Mouse (Mus musculus): ENCODE data around the gene Ncl. TPM values are rescaled to one million over a fixed set of nuclear protein-coding genes. Genes with fewer than 3 reads are reported as not detected.

Ncl gene
- total and polyA plus RNA-seq, 3 experiments: 387 to 2,262 (median 1,241) TPM

GRCm38 (mm10) chr1:86350576-86350975 is 8.6 kb downstream of the Ncl start:
- TF ChIP-seq TAL1 (conservative IDR thresholded peaks at IDR 0.05; ENCODE audit: low read depth, low read length) (no peak), GATA1 (IDR thresholded peaks at IDR 0.05; ENCODE audit: borderline replicate concordance, low read length) (no peak), CTCF (IDR thresholded peaks at IDR 0.05; ENCODE audit: low read depth, low read length) (no peak), GATA2 (IDR thresholded peaks at IDR 0.05; ENCODE audit: borderline replicate concordance, low read depth, low read length) (no peak), POLR2AphosphoS5 (IDR thresholded peaks at IDR 0.05; ENCODE audit: insufficient replicate concordance, low read depth, low read length) (no peak)
- peaks cover 97% of the 10 kb centered on the region for H3K36me3 ChIP-seq (replicated peaks)
- no peaks in the 10 kb centered on the region for H3K27me3 ChIP-seq (ENCODE audit: insufficient read depth, low read length)
- peaks cover 62% of the 10 kb centered on the region for H3K4me1 ChIP-seq (ENCODE audit: insufficient read depth, low read depth, low read length)
- no peak overlapping the region for H3K4me3 ChIP-seq (ENCODE audit: low read depth, low read length)
- no peak for ATAC-seq (ENCODE audit: extremely low read depth, insufficient number of reproducible peaks, low FRiP score, poor library complexity, severe bottlenecking)
- no peaks in the 10 kb centered on the region for H3K9me3 ChIP-seq (replicated peaks)
- DNase-seq (ENCODE audit: low spot score): no peak

DNA sequence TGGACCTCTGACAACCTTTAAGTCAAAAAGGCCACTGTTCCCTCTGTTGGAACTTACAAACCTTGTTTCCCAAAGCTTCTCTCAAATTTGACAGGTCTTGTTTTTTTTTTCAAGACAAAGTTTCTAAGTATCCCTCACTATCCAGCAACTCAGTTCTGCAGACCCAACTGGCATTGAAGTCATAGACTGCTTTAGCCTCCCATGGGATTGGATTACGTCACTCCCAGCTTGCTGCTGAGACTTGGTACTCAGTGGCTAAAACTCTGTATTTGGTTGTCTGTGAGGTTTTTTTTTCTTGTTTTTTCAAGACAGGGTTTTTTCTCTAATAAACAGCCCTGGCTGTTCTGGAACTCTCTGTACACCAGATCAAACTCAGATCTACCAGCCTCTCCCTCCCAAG is 9.5 kb downstream of the Ncl start:
- ATAC-seq (ENCODE audit: extremely low read depth, insufficient number of reproducible peaks, low FRiP score, poor library complexity, severe bottlenecking) (no peak), DNase-seq (ENCODE audit: low spot score) (no peak)
- H3K9me3 ChIP-seq (replicated peaks): no peaks in the 10 kb centered on the region
- peaks cover 96% of the 10 kb centered on the region for H3K36me3 ChIP-seq (replicated peaks)
- TF ChIP-seq GATA2 (IDR thresholded peaks at IDR 0.05; ENCODE audit: borderline replicate concordance, low read depth, low read length) (no peak), TAL1 (conservative IDR thresholded peaks at IDR 0.05; ENCODE audit: low read depth, low read length) (no peak), CTCF (IDR thresholded peaks at IDR 0.05; ENCODE audit: low read depth, low read length) (no peak)
- no peak overlapping the region for H3K4me3 ChIP-seq (ENCODE audit: low read depth, low read length)
- peaks cover 60% of the 10 kb centered on the region for H3K4me1 ChIP-seq (ENCODE audit: insufficient read depth, low read depth, low read length)
- no peaks in the 10 kb centered on the region for H3K27me3 ChIP-seq (ENCODE audit: insufficient read depth, low read length)

DNA sequence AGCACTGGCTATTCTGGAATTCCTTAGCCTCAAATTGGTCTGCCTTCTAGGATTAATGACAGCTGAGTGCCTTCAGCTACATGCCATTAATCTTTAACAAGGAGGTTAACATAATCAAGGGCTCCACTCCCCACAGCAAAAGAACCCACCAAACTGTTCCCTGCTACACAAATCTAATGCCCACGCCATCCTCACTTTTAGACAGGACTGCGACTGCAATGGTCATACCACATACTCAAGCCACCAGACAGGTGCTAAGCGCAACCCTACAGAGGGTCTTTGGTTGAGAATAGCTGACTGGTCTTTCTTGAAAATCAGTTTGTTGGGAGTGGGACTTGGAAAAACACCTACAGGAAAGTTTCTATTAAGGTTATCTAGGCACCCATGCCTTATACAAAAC is 10.0 kb downstream of the Ncl start:
- H3K27me3 ChIP-seq (ENCODE audit: insufficient read depth, low read length): no peaks in the 10 kb centered on the region
- H3K36me3 ChIP-seq (replicated peaks): peaks cover 92% of the 10 kb centered on the region
- H3K4me3 ChIP-seq (ENCODE audit: low read depth, low read length): no peak overlapping the region
- H3K9me3 ChIP-seq (replicated peaks): no peaks in the 10 kb centered on the region
- H3K4me1 ChIP-seq (ENCODE audit: insufficient read depth, low read depth, low read length): peaks cover 60% of the 10 kb centered on the region
- DNase-seq (ENCODE audit: low spot score) (no peak), ATAC-seq (ENCODE audit: extremely low read depth, insufficient number of reproducible peaks, low FRiP score, poor library complexity, severe bottlenecking) (no peak)
- TF ChIP-seq GATA1 (IDR thresholded peaks at IDR 0.05; ENCODE audit: borderline replicate concordance, low read length) (no peak), CTCF (IDR thresholded peaks at IDR 0.05; ENCODE audit: low read depth, low read length) (no peak), TAL1 (conservative IDR thresholded peaks at IDR 0.05; ENCODE audit: low read depth, low read length) (no peak), GATA2 (IDR thresholded peaks at IDR 0.05; ENCODE audit: borderline replicate concordance, low read depth, low read length) (no peak), POLR2AphosphoS5 (IDR thresholded peaks at IDR 0.05; ENCODE audit: insufficient replicate concordance, low read depth, low read length) (no peak; the same call in 1 of the 2 replicates)

DNA sequence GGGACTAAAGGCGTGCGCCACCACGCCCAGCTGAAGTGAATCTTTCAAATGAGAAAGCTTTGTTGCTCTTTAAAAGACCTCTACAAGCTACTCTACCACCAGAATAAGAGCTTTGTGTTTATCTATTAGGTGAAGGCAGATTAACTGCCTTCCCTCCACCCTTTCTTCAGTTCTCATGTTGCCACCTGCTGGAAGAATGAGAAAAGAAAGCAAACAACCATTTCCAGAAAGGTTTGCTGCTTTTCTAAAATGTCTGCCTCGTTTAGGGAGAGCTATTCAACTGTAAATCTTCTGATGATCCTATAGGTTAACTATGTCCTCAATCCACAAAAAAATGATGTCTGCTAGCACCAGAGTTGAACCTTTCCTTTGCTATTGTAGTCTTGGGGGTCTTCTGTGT is 10.4 kb downstream of the Ncl start:
- DNase-seq (ENCODE audit: low spot score): no peak
- H3K36me3 ChIP-seq (replicated peaks): peaks cover 91% of the 10 kb centered on the region
- TF ChIP-seq CTCF (IDR thresholded peaks at IDR 0.05; ENCODE audit: low read depth, low read length): no peak
- TF ChIP-seq POLR2AphosphoS5 (IDR thresholded peaks at IDR 0.05; ENCODE audit: insufficient replicate concordance, low read depth, low read length): no peak
- TF ChIP-seq GATA1 (IDR thresholded peaks at IDR 0.05; ENCODE audit: borderline replicate concordance, low read length): no peak
- TF ChIP-seq TAL1 (conservative IDR thresholded peaks at IDR 0.05; ENCODE audit: low read depth, low read length): no peak
- no peak for TF ChIP-seq GATA2 (IDR thresholded peaks at IDR 0.05; ENCODE audit: borderline replicate concordance, low read depth, low read length)

GRCm38 (mm10) chr1:86348083-86348482 is 11.1 kb downstream of the Ncl start:
- no peak for DNase-seq (ENCODE audit: low spot score)
- H3K9me3 ChIP-seq (replicated peaks): no peaks in the 10 kb centered on the region
- TF ChIP-seq CTCF (IDR thresholded peaks at IDR 0.05; ENCODE audit: low read depth, low read length) (no peak), TAL1 (conservative IDR thresholded peaks at IDR 0.05; ENCODE audit: low read depth, low read length) (no peak)
- H3K4me1 ChIP-seq (ENCODE audit: insufficient read depth, low read depth, low read length): peaks cover 53% of the 10 kb centered on the region
- no peak for ATAC-seq (ENCODE audit: extremely low read depth, insufficient number of reproducible peaks, low FRiP score, poor library complexity, severe bottlenecking)
- H3K27me3 ChIP-seq (ENCODE audit: insufficient read depth, low read length): no peaks in the 10 kb centered on the region
- no peak overlapping the region for H3K4me3 ChIP-seq (ENCODE audit: low read depth, low read length)
- H3K36me3 ChIP-seq (replicated peaks): peaks cover 89% of the 10 kb centered on the region

More for the DNA sequence above, 10.4 kb downstream of the Ncl start:
- Histone ChIP-seq H3K4me1 (ENCODE audit: insufficient read depth, low read depth, low read length) (peaks cover 60% of the 10 kb centered on the region), H3K27me3 (ENCODE audit: insufficient read depth, low read length) (no peaks in the 10 kb centered on the region), H3K9me3 (replicated peaks) (no peaks in the 10 kb centered on the region), H3K4me3 (ENCODE audit: low read depth, low read length) (no peak overlapping the region)
- ATAC-seq (ENCODE audit: extremely low read depth, insufficient number of reproducible peaks, low FRiP score, poor library complexity, severe bottlenecking): no peak

DNA sequence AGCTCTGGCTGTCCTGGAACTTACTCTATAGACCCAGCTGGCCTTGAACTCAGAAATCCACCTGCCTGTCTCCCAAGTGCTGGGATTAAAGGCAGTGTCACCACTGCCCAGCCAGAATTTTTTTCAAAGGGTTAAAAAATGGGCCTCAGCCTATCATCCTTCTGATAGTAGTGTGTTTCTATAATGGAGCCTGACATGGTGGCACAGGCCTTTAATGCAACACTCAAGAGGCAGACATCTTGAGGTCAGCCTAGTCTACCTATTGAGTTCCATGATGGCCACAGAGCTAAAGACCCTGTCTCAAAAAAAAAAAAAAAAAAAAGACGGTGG is 11.5 kb downstream of the Ncl start:
- TF ChIP-seq GATA2 (IDR thresholded peaks at IDR 0.05; ENCODE audit: borderline replicate concordance, low read depth, low read length) (no peak), GATA1 (IDR thresholded peaks at IDR 0.05; ENCODE audit: borderline replicate concordance, low read length) (no peak), TAL1 (conservative IDR thresholded peaks at IDR 0.05; ENCODE audit: low read depth, low read length) (no peak), CTCF (IDR thresholded peaks at IDR 0.05; ENCODE audit: low read depth, low read length) (no peak), POLR2AphosphoS5 (IDR thresholded peaks at IDR 0.05; ENCODE audit: insufficient replicate concordance, low read depth, low read length) (no peak)
- H3K9me3 ChIP-seq (replicated peaks): no peaks in the 10 kb centered on the region
- H3K36me3 ChIP-seq (replicated peaks): peaks cover 85% of the 10 kb centered on the region
- DNase-seq (ENCODE audit: low spot score) (no peak), ATAC-seq (ENCODE audit: extremely low read depth, insufficient number of reproducible peaks, low FRiP score, poor library complexity, severe bottlenecking) (no peak)
- no peak overlapping the region for H3K4me3 ChIP-seq (ENCODE audit: low read depth, low read length)
- H3K27me3 ChIP-seq (ENCODE audit: insufficient read depth, low read length): no peaks in the 10 kb centered on the region
- H3K4me1 ChIP-seq (ENCODE audit: insufficient read depth, low read depth, low read length): peaks cover 51% of the 10 kb centered on the region

Data from G1E (cell line).